Mouse (Mus musculus) olfactory bulb, adult 2 months (tissue): ENCODE results near the gene Miip. TPM values are rescaled to one million over a fixed set of nuclear protein-coding genes. Genes with fewer than 3 reads are reported as not detected.
A peak's percentile ranks its signal among the peaks of the same experiment; 100 is the strongest.

Source experiments
- H3K27ac ChIP-seq: fragments of 200-500 bp; 2 replicates; pipeline ENCODE4 v1.5.1; 2012; ENCODE audit warnings: low read depth, low read length; ENCODE audit not compliant: insufficient read depth
- H3K4me1 ChIP-seq: fragments of 200-500 bp; 2 replicates; pipeline ENCODE4 v1.6.1; 2012; ENCODE audit warnings: low read length; ENCODE audit not compliant: control insufficient read depth, insufficient read depth
- H3K4me3 ChIP-seq: fragments of 200-500 bp; 2 replicates; pipeline ENCODE4 v1.5.1; 2012; ENCODE audit warnings: mild to moderate bottlenecking, low read depth, low read length, moderate library complexity; ENCODE audit not compliant: insufficient read depth
- CTCF ChIP-seq: fragments of 200-500 bp; IDR thresholded peaks from 2 replicates; pipeline ENCODE4 v1.5.1; 2012; ENCODE audit warnings: low read depth, mild to moderate bottlenecking, low read length, moderate library complexity; ENCODE audit not compliant: insufficient read depth
- POLR2A ChIP-seq: fragments of 200-500 bp; IDR thresholded peaks from 2 replicates; pipeline ENCODE4 v1.6.1; 2012; ENCODE audit warnings: mild to moderate bottlenecking, low read depth, low read length, moderate library complexity; ENCODE audit not compliant: insufficient read depth
- WGBS: fragments of 180-500 bp; shearing (Covaris S2); methylation state at CpG from one replicate; pipeline ENCODE4 v1.1.7; 2018; 5-methylcytosine and 5-hydroxymethylcytosine counted together
- polyA plus RNA-seq: library from polyadenylated mRNA; stranded (reverse); fragments of >200 nt; gene quantifications from 2 replicates; pipeline ENCODE4 v1.2.4, GENCODE M21; 2012; ENCODE audit warnings: low replicate concordance; ENCODE audit not compliant: missing spikeins, insufficient read depth, insufficient read length

Miip gene
- 626 TPM in 1 of 2 replicates, not detected in the other for polyA plus RNA-seq

DNA sequence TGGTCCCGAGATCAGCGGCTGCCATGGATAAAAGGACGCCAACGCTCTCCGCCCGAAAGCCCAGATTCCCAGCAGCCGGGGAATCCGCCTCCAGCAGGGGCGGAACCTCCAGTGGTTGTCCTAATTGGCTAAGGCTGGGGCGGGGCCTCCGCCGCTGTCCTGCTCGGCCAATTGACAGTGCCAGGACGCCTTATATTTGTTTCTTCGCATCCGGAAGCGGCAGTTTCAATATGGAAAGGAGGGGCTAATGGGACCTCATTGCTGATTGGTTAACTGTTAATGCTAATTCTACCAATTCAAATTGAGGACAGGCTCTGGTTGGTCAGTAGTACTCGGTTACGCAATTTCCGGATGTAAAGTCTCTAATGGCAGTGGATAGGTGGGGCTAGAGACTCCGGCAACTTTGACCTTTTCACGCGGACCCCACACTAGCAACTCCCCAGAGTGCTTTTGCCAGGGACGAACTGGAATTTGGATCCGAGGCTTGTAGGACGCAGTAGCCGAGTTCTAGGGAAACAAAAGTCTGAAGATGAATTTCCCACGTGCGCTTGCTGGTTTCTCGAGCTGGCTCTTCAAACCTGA lies at the start of gene Miip, which contains the start of gene Fv1:
Miip (minus strand) TSS at position 367 of the 582 bp plus-strand sequence.
Fv1 (plus strand) TSS at position 530 of the 582 bp plus-strand sequence.
- WGBS: under 1% methylated on average over 30 of the region's 30 CpGs
- Histone ChIP-seq H3K4me3 (peak within 1 kb of the TSS; percentile 92), H3K4me1 (peaks cover 6% of the 10 kb centered on the region), H3K27ac (peak within 1 kb of the TSS; percentile 29; the same call in 1 of the 2 replicates)
- TF ChIP-seq CTCF (no peak), POLR2A (peak; percentile 69)

DNA sequence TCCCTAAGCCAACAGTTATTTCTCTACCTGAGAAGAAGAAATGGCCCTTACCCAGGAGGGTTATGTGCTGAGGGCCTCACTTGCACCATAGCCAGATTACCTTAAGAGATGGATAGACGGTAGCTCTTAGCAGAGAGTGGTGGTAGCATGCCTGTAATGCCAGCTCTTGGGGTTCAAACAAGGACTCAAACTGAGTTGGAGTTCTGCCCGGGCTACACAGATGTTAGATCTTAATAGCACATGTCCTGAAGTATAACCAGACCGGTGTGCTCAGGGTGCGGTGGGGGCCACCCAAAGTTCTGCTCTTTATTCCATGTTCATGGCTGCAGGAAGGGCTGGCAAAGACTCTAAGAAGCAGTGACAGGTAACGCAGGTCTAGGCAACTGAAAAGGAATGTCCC lies 40.9 kb upstream of the Miip start:
- Histone ChIP-seq H3K27ac (no peak overlapping the region), H3K4me3 (no peak overlapping the region), H3K4me1 (no peaks in the 10 kb centered on the region; the same call in 1 of the 2 replicates)
- TF ChIP-seq POLR2A: no peak
- 89% methylated on average over 5 of the region's 5 CpGs for WGBS

DNA sequence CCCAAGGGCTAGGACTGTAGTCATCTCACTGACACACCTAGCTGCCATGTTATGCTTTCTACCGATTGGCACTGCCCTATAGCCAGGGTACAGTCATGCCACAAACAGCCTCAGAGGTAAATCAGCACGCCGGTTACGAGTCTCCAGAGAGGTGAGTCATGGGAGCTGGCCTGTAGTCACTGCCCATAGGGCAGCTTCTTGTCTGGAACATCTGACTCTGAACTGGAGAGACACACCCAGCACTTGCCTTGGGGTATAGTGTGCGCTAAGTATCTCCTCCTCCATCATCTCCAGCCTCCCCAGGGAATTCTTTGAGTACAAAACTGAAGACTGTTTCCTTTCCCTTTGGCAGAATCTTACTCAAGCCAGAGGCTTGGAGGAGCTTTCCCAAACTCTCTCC lies 37.6 kb upstream of the Miip start:
- Histone ChIP-seq H3K4me1 (peaks cover 9% of the 10 kb centered on the region), H3K4me3 (no peak overlapping the region), H3K27ac (no peak overlapping the region)
- TF ChIP-seq CTCF (no peak), POLR2A (no peak)
- WGBS: 91% methylated on average over 5 of the region's 5 CpGs

- WGBS: under 1% methylated on average over 8 of the region's 8 CpGs
- peak overlapping the region; percentile 57; the same call in 1 of the 2 replicates for H3K27ac ChIP-seq
- no peak for TF ChIP-seq POLR2A
- TF ChIP-seq CTCF: no peak
- H3K4me1 ChIP-seq: peaks cover 15% of the 10 kb centered on the region
- H3K4me3 ChIP-seq: peak overlapping the region; percentile 99
Observed at GRCm38 (mm10) chr4:147905090-147905659, 36.6 kb upstream of the Miip start.

DNA sequence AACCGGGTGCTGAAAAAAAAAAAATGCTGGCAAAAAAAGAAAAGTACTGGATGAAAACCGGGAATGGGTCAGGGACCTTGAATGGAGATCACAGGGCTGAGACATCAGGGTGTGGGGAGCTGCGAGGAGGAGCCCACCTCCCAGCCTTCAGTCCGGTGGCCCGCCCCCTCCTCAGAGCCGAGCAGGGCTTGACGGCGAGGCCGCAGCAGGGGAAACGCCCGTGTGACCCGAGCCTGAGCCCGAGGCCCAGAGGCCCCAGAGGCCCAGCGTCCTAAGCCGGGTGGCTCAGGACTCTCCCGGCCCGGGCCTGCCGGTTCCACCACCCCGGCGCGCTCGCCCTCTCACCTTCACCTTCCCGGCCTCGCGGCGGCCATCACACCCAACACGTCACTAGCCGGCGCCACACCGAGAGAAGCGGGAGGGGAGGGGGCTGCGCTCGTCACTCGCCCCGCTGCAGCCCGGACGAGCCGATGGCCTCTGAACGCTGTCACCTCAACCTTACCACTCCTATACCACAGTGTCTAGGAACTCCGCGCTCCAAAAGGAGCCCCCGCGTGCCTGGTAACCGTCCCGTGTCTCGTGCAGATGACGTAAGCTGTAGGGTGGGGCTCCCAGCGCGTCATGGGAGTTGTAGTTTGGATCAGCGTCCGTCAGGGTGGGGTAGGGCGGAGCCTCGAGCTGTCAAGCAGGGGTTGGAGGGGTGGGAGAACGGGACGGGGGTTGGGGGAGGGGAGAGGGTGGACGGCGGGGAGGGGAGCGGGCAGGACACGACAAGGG lies 35.9 kb upstream of the Miip start, which contains the start of gene Mfn2:
Mfn2 (minus strand) TSS at position 392 of the 777 bp plus-strand sequence.
- TF ChIP-seq CTCF (no peak), POLR2A (peak; percentile 53; the same call in 1 of the 2 replicates)
- peak within 1 kb of the TSS; percentile 99 for H3K4me3 ChIP-seq
- H3K27ac ChIP-seq: peak within 1 kb of the TSS; percentile 100
- H3K4me1 ChIP-seq: peaks cover 15% of the 10 kb centered on the region
- under 1% methylated on average over 59 of the region's 59 CpGs for WGBS

DNA sequence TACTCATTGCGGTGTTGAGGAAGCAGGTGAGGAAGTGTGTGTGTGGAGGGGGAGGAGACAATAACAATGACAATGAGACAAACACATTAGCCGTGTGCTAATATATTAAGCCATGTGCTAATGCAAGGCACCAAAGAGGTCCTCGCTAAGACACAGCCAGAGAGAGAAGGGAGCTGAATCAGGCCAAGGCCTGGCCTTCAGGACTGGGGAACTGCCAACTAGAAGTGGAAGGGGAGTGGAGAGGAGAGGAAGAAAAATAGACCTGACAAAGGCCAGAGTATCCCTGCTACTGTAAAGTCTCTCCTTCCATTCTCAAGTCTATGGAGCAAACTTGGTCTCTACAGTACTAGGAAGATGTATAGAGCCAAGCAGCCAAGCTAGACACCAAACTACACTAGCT lies 35.0 kb upstream of the Miip start:
- Histone ChIP-seq H3K4me1 (peaks cover 15% of the 10 kb centered on the region), H3K27ac (no peak overlapping the region), H3K4me3 (no peak overlapping the region)
- 57% methylated on average over 3 of the region's 3 CpGs for WGBS
- TF ChIP-seq CTCF: no peak
- no peak for TF ChIP-seq POLR2A

GRCm38 (mm10) chr4:147902906-147903500 lies 34.4 kb upstream of the Miip start:
- Histone ChIP-seq H3K4me3 (no peak overlapping the region), H3K4me1 (peaks cover 19% of the 10 kb centered on the region), H3K27ac (no peak overlapping the region)
- 87% methylated on average over 12 of the region's 12 CpGs for WGBS
- TF ChIP-seq POLR2A: no peak
- no peak for TF ChIP-seq CTCF

DNA sequence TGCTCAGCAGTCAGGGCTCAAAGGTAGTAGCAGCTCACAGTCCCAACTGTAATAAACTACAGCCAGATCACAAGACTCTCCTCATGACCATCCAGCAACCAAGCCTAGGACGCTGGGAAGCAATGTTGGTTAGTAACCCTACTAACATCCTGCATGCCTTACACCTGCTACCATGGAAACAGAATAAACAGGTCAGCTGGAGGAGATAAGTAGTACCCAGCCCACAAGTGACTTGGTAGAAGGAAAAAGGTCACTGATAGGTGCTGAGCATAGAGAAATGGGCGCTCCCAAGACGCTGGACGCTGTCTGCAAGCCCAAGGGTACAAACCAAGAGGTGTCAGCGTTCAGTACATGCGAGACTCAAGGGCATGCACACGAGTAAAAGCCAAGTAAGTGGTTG lies 31.8 kb upstream of the Miip start:
- TF ChIP-seq POLR2A: no peak
- TF ChIP-seq CTCF: no peak
- H3K4me3 ChIP-seq: no peak overlapping the region
- 82% methylated on average over 7 of the region's 7 CpGs for WGBS
- H3K27ac ChIP-seq: no peak overlapping the region
- H3K4me1 ChIP-seq: peaks cover 30% of the 10 kb centered on the region
